Mouse (Mus musculus) cerebellum, adult 2 months (tissue): ENCODE measurements around the gene Man2a1.

Source experiments
- CTCF ChIP-seq: fragments of 200-500 bp; IDR thresholded peaks from 2 replicates; pipeline ENCODE4 v1.5.1; 2011; ENCODE audit warnings: low read depth, mild to moderate bottlenecking, control low read depth, low read length, moderate library complexity, borderline replicate concordance; ENCODE audit not compliant: insufficient read depth
- POLR2A ChIP-seq: fragments of 200-500 bp; IDR thresholded peaks from 2 replicates; pipeline ENCODE4 v1.6.1; 2011; ENCODE audit warnings: low read length, control low read depth, borderline replicate concordance; ENCODE audit not compliant: insufficient read depth

- TF ChIP-seq CTCF = no peak
- TF ChIP-seq POLR2A = no peak
Measured at GRCm38 (mm10) chr17:64621226-64621625, 20.7 kb downstream of the Man2a1 start.
